Mouse (Mus musculus): ENCODE measurements at regions not wholly inside any gene's neighbourhood (a gene's known extent, or its start where the extent isn't known, plus 50 kb on each side); places are given as distances from the start of the nearest gene placed in this dataset.

DNA sequence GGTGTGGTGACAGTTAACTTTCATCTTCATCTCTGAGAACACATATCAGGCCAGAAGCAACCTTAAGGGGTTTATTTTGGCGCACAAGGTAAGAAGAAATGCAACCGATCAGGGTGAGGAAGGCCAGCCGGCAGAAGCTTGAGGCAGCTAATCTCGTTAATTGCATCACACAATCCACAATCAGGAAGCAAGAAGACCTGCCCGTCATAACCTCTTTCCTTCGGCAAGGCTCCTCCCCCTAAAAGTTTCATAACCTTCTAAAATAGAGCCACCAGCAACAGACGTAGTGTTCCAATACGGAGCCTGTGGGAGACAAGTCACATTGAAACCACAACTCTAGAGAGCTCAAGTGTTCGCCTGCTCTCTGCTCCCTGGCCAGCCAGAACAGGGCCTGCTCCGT is 91.4 kb downstream of the Dyrk2 start:
- DNase-seq = no peak

DNA sequence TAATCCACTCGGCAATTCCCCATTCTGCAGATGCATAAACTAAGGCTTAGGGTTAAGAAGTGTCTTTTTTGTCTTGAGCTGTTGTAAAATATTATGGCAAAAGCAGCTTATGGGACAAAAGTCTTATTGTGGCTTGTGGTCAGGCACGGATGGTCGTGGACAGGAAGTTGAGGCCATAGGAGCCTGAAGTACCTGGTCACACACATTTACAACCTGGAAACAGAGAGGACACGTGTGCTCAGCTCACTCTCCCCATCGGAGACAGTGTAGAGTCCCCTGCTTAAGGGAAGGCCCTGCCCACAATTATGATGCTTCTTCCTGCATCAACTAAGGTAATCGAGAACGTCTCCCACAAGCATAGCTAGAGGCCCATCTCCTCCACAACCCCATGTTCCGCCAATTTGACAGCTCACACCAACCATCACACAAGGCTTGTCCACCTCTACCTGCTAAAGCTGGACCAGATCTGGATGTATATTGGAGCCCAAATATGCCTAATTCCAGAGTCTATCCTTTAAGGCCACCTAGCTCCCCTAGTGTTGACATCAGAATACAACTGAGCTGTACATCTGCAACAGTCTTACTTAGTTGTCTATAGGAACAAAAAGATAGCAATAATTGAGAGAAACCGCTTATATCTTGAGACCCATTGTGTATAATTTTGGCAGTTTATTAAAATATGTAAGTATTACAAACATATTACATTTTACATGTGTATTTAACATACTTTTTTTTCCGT is 89.0 kb downstream of the Dyrk2 start:
- DNase-seq = no peak

DNA sequence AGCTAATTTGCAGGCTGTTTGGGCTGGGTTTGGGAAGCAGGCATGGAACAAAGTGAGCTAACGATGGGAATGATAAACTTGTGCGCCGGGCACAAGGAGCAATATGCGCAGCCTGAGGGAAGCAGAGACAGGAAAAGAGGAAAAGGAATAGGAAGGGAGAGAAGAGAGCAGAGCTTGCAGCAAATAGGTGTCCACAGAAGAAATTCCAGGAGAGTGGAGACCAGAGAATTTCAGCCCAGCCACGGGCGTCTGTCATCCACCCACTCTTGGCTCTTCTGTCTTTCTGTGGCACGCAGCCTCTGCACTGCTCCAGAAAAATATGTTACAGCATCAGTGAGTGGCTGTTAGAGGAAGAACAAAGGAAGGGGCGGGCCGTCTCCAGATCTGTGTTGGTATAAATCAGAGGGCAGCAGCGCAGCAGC is 88.2 kb downstream of the Dyrk2 start:
- DNase-seq = peak; percentile 46

DNA sequence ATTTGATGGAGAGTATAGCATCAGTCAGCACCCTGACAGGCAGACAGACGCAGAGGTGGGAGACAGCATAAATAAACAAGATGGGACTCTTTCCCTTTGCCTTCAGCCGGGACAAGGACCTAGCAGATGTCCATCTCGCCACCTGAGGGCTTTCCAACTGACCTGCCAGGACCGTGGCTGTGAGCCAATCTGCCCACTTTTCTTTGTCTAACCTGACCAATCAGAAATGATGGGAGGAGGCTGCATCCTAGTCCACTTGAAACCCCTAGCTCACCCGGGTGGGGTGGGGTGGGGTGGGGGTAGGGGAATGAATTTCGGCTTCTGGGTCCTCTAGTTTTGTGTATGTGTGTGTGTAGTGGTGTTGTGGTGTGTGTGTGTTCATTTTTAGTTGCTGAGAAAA is 87.4 kb downstream of the Dyrk2 start:
- DNase-seq = no peak

DNA sequence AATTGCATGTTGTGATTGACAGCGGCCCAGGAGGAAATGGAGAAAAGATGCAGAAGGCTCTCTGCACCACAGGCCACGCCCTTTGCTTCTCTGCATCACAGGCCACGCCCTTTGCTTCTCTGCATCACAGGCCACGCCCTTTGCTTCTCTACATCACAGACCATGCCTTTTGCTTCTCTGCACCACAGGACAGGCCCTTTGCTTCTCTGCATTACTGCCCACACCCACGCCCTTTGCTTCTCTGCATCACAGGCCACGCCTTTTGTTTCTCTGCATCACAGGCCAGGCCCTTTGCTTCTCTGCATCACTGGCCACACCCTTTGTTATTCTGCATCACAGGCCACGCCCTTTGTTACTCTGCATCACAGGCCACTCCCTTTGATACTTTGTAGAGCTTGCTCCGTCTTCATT is 82.7 kb downstream of the Dyrk2 start:
- no peak for DNase-seq

DNA sequence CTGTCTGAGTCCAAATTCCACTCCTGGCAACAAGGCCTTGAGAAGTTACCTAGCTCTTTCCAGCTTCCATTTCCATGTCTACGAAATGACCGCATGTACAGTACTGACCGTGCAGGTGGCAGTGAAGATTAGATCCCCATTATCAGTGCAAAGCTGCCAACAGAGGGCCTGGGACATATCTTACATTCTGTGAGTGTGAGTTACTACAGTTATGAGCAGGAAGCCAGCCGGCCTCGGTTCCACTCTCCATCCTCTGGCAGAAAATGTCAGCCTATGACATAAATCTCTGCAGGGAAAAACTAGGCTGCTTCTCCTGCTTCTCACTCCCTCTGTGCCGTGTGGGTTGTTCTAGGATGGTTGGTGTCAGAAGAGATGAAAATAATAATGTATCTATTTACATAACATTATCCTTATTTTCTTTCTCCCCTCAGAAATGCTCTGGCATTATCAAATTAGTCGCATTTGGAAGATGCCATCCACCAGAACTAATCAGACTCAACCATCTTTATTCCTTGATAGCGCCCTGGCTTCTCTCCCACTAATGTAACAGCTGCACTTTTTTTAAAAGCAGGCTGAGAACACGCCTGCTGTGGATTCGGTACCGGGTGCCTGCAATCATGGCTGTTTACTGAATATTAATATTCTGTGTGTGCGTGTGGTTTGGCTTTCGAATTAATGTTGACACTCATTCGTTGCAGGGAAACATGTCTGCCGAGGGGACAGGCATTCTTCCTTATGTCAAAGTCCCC is 77.5 kb downstream of the Dyrk2 start:
- DNase-seq = no peak

DNA sequence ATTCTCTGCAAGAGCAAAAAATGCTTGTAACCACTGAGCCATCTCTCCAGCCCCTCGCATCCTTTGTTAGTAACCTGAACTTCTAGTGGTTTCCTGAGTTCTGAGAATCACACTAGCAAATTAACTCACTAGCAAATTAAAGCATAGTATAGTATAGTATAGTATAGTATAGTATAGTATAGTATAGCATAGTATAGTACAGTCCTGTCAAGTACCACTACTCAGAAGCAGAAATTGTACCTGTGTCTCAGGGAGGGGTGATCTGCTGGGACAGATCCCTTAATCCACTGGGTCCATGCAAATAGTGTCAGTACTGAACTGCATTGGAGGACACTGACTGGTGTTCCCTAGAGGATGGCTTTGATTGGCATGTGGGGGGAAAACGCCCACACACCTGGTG is 76.2 kb downstream of the Dyrk2 start:
- DNase-seq = peak; percentile 38

DNA sequence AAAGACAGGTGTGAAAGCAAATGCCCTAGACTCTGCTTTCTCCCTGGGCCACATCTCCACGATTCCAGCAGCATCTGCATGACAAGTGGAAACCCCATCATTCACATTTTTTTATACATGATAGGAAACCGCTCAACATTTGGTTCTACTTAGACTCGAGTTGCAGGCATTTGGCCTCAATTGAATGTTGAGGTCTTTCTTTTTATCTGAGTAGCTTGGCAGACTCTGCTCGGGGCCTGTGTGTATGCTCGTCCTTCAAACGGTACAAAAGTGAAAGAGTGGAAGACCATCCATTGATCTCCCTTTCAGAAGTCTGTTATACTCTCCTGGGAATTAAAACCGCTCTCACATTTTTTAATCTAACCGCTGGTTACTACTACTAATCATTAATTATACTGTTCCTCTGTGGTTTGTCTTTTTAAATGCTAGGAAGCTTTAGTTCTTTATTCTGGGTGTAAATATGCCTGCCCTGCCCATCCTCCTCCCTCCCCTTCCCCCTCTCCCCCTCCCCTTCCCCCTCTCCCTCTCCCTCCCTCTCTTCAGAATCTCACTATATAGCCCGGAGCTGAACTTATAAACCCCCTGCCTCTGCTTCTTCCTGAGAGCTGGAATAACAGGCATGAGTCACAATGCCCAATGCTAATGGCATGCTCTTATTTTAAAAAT is 75.5 kb downstream of the Dyrk2 start:
- no peak for DNase-seq

DNA sequence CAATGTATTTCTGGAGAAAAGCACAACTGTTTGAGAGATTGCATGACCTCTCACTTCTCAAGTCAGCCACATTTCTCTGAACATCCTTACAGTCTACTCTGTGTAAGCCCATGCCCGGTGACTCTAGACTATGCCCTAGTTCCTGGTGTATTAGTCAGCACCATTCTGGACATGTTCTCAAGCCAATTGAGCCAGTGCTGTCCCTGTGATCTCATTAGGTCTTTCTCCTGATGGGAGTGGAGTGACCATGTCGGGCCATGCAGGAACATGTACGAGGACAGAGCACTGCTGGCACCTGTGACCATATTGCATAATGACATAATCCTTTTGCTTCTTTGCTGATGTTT is 75.0 kb downstream of the Dyrk2 start:
- DNase-seq = no peak

DNA sequence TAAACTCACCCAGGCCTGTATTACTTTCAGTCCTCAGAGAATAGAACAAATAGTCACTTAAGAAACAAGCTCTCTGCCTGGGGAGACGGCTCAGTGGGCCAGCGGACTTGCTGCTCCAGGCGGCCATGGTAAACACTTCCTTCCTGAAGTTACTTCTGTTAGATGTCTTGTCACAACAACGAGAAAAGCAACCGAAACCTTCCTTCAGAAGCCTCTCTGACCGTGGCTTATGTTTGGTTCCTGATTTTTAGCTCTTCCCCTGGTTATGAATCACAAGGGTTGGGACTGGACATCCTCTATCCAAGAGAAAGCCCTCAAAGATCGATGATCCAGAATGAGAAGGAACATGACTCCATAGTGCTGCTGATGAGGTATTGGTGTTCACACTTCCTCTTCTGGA is 73.5 kb downstream of the Dyrk2 start:
- DNase-seq = no peak

DNA sequence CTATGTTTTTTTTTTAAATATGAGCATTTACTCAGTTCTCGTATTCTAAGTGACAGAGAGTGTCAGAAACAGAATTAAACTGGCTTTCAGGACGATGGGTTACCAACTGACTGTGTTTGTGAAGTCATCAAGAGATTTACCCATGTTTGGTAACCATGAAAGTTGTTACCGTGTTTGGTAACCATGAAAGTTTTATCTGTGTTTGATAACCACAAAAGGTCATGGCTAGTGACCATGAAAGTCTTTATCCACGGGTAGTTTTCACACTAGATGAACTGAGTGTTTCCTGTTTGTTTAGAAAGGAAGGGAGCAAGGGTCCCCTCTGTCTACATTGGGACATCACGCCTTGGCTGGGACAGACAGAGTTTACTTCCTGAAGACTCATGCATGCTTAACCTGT is 72.8 kb downstream of the Dyrk2 start:
- DNase-seq = no peak

DNA sequence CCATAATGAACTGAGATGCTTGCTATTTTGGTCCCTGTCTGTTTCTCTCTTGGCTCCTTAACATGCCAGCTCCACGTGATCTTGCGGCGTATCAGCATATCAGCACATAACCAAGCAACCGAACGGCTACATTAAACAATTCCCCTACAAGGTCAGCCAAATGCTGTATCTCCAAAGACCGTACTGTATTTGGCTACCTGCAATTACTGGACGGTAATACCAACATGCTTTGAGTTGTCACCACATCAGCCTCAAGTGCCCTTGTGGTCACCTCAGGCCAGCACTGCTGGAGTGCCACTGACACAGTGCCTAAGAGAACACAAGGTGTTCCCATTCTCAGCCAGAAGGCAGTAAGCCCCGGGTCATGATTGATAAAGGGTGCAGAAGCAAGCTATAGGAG is 70.2 kb downstream of the Dyrk2 start:
- no peak for DNase-seq

DNA sequence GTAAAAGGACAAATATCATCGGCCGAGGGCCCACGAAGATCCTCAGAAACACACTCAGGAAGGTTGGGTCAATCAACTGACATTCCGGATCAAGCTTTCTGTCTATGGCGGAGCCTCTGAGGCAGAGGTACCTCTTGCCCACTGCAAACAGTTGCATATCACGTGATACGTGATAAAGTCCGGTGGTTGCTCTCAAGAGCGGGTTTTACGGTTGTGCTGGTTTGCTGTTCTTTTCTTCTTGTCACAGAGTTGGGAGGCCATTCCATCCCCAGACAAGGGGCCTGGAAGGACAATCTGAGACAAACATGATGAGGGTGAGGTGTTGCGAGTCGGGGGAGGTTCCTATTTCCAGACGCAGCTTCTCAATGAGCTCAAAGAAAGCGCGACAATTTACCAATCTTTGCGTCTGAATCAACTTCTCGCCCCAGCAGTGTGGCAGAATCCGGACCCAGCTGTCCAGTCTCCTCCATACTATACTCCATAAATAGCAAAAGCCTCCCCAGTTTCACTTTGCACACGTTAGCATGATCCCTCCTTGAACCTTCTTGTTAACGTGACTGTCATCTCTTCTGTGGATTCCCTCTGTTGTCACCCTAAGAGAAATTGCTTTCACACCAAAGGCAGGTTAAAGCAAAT is 66.0 kb downstream of the Dyrk2 start:
- no peak for DNase-seq

DNA sequence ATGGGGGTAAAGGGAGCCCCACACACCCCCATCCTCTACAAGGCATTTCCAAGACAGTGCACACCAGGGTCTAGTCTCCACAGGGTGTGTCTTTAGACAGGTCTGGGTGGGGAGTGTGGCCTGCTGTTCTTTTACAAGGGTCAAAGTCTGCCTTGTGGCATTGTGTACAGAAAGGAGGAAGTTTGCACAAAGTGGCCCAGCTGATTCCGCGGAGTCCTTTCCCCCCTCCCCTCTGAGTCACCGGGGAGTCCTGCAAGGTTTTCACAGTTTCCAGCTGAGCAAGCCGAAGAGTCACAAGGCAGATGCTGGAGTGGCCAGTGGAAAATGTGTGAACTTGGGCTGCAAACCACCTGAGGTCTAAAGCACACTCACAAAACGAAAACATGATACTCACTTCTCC is 65.4 kb downstream of the Dyrk2 start:
- DNase-seq = peak; percentile 68
